Mouse (Mus musculus) hindbrain, embryonic 11.5 days (tissue): ENCODE results near the gene Bche. TPM values are rescaled to one million over a fixed set of nuclear protein-coding genes. Genes with fewer than 3 reads are reported as not detected.

ENCODE experiments used
- ATAC-seq: fragments of 200-750 bp; cut with Nextera tagmentation; 2 replicates; pipeline ENCODE4 v1.8.0; 2017; ENCODE audit warnings: mild to moderate bottlenecking, moderate TSS enrichment, moderate library complexity; ENCODE audit not compliant: low FRiP score
- DNase-seq: peaks from one replicate; pipeline ENCODE4 v3.0.0-alpha.2; 2015; ENCODE audit warnings: low spot score
- H3K27ac ChIP-seq: fragments of 300-500 bp; sonication (generic); 2 replicates; pipeline ENCODE4 v1.5.1; 2014; ENCODE audit warnings: mild to moderate bottlenecking, low read depth, low read length
- H3K27me3 ChIP-seq: fragments of 300-500 bp; sonication (generic); 2 replicates; pipeline ENCODE4 v1.6.1; 2014; ENCODE audit warnings: mild to moderate bottlenecking, low read length, moderate library complexity, mixed read lengths; ENCODE audit not compliant: control insufficient read depth, insufficient read depth
- H3K36me3 ChIP-seq: fragments of 300-500 bp; sonication (generic); 2 replicates; pipeline ENCODE4 v1.6.1; 2014; ENCODE audit warnings: mild to moderate bottlenecking, low read length, moderate library complexity, mixed read lengths; ENCODE audit not compliant: control insufficient read depth, insufficient read depth
- H3K4me1 ChIP-seq: fragments of 300-500 bp; sonication (generic); replicated peaks from 2 replicates; pipeline ENCODE4 v1.6.1; 2014; ENCODE audit warnings: low read length, mixed read lengths; ENCODE audit not compliant: control insufficient read depth, insufficient read depth
- H3K4me2 ChIP-seq: fragments of 300-500 bp; sonication (generic); replicated peaks from 2 replicates; pipeline ENCODE4 v1.6.1; 2014; ENCODE audit warnings: mild to moderate bottlenecking, low read depth, low read length
- H3K4me3 ChIP-seq: fragments of 300-500 bp; sonication (generic); 2 replicates; pipeline ENCODE4 v1.5.1; 2014; ENCODE audit warnings: low read depth, low read length
- H3K9ac ChIP-seq: fragments of 300-500 bp; sonication (generic); 2 replicates; pipeline ENCODE4 v1.6.1; 2014; ENCODE audit warnings: low read depth, low read length
- H3K9me3 ChIP-seq: fragments of 300-500 bp; sonication (generic); 2 replicates; pipeline ENCODE4 v1.6.1; 2016; ENCODE audit warnings: low read length; ENCODE audit not compliant: control insufficient read depth
- WGBS: fragments of 180-500 bp; shearing (Covaris S2); extraction: QIAGEN DNeasy Blood & Tissue Kit; methylation state at CpG from one replicate; pipeline ENCODE4 v1.1.7; 2014; 5-methylcytosine and 5-hydroxymethylcytosine counted together
- polyA plus RNA-seq: library from polyadenylated mRNA; unstranded; fragments of >200 nt; fragmentation: Nextera tagmentation; extraction: Ambion mirVana; gene quantifications from 2 replicates; pipeline ENCODE4 v1.2.1, GENCODE M21; 2014

Gene Bche
- polyA plus RNA-seq, 1 experiment from 2014 or later = 2.1 TPM

DNA sequence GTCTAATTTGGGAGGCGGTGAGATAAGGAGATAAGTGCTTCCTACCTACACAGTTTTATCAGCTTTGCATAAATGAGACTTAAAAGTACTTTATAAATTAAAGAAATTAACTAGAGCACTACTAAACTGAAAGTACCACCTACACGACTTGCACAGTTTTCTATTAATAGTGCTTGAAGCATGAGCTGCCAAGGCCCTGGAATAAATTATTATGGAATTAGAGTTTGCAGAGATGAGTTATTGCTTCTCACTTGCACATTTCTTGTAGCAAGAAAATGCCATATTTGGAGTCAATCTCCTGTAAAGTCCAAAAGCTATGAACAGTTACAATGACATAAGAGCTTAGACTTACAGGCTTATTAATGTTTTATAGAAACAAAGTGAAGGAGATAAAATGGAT, 96.8 kb downstream of the Bche start:
- Histone ChIP-seq H3K9me3 (no peaks in the 10 kb centered on the region), H3K4me1 (no peaks in the 10 kb centered on the region), H3K9ac (no peak overlapping the region), H3K36me3 (no peaks in the 10 kb centered on the region), H3K4me2 (no peak overlapping the region), H3K27me3 (no peaks in the 10 kb centered on the region), H3K4me3 (no peak overlapping the region), H3K27ac (no peak overlapping the region)
- ATAC-seq (no peak), DNase-seq (no peak)
- WGBS = 89% methylated on average over 2 of the region's 2 CpGs

DNA sequence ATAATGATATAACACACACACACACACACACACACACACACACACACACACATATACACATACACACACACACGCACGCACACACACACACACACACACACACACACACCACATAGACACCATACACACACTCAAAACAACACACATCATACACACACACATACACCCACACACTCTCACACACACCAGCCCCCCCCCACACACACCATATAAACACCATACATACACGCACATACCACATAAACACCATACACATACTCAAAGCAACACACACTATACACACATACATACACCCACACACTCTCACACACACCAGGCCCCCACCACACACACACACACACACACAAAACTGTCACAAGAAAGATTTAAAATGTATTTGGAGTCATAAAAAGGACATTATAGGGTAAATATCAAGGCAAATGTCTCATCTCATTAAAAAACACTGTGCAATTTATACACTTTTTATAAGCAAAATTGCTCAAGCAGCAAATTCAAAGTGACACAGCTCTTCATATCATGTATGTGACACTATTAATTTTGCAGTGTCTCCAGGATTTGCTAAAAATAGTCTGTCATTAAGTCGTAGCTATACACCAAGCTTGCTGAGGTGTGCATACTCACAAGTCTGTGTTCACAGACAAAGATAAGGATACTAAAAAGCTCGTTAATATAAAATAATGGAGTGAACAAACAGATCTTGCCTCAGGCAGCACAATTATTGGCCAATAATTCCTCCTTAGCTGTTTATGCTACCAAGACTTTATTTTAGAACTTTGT, 116.3 kb downstream of the Bche start:
- no peaks in the 10 kb centered on the region for H3K36me3 ChIP-seq
- H3K9ac ChIP-seq = no peak overlapping the region
- H3K4me1 ChIP-seq = no peaks in the 10 kb centered on the region
- no peak overlapping the region for H3K4me3 ChIP-seq
- no peak for ATAC-seq
- 81% methylated on average over 4 of the region's 5 CpGs for WGBS
- H3K27ac ChIP-seq = no peak overlapping the region
- H3K9me3 ChIP-seq = no peaks in the 10 kb centered on the region
- no peaks in the 10 kb centered on the region for H3K27me3 ChIP-seq
- no peak for DNase-seq
- no peak overlapping the region for H3K4me2 ChIP-seq
